Mouse (Mus musculus) CD4-positive helper T cell, adult 2 months (primary cell): ENCODE results near the gene Trim67.
"Not testable (repeated sequence)": the region's sequence is repeated elsewhere in the genome, so short reads cannot be mapped to it uniquely, and the experiment has no call there.

Experiments used
- DNase-seq: peaks from one replicate; pipeline ENCODE4 v3.0.0-alpha.2; 2012; ENCODE audit warnings: low read depth, missing footprints, low spot score

Gene Trim67

GRCm38 (mm10) chr8:124831531-124831930 is 38.6 kb downstream of the Trim67 start:
- no peak for DNase-seq

GRCm38 (mm10) chr8:124831941-124832340 is 39.0 kb downstream of the Trim67 start:
- DNase-seq, result no peak

GRCm38 (mm10) chr8:124833430-124834205 is 40.7 kb downstream of the Trim67 start:
- DNase-seq, result no peak

GRCm38 (mm10) chr8:124835848-124836247 is 43.0 kb downstream of the Trim67 start:
- no peak for DNase-seq

GRCm38 (mm10) chr8:124836273-124836672 is 43.4 kb downstream of the Trim67 start:
- DNase-seq, result no peak

- DNase-seq, result no peak
These were observed 44.0 kb downstream of the Trim67 start for GRCm38 (mm10) chr8:124836907-124837306.

GRCm38 (mm10) chr8:124837956-124838355 is 45.1 kb downstream of the Trim67 start:
- DNase-seq, result no peak

GRCm38 (mm10) chr8:124839371-124839770 is 46.5 kb downstream of the Trim67 start:
- no peak for DNase-seq

GRCm38 (mm10) chr8:124840900-124841299 is 48.0 kb downstream of the Trim67 start:
- no peak for DNase-seq

GRCm38 (mm10) chr8:124841775-124842174 is 48.9 kb downstream of the Trim67 start:
- DNase-seq, result no peak

GRCm38 (mm10) chr8:124842929-124843328 is 50.0 kb downstream of the Trim67 start:
- DNase-seq, result not testable (repeated sequence)

- no peak for DNase-seq
These were observed 52.2 kb downstream of the Trim67 start for GRCm38 (mm10) chr8:124845131-124845530.

GRCm38 (mm10) chr8:124845573-124845972 is 52.7 kb downstream of the Trim67 start:
- DNase-seq, result no peak

- DNase-seq, result no peak
These were observed 60.6 kb downstream of the Trim67 start for GRCm38 (mm10) chr8:124853511-124853910.

- peak; percentile 56 for DNase-seq
These were observed 66.6 kb downstream of the Trim67 start for GRCm38 (mm10) chr8:124859466-124859865.

GRCm38 (mm10) chr8:124860188-124860587 is 67.3 kb downstream of the Trim67 start:
- no peak for DNase-seq

GRCm38 (mm10) chr8:124862321-124863162 is 69.7 kb downstream of the Trim67 start, which contains the start of the genes Gnpat and 2810004N23Rik:
Gene Gnpat (plus strand): TSS chr8:124863033.
Gene 2810004N23Rik (minus strand): TSS chr8:124863120.
- peak; percentile 93 for DNase-seq

GRCm38 (mm10) chr8:124863163-124863677 is 70.3 kb downstream of the Trim67 start:
- no peak for DNase-seq

- DNase-seq, result peak; percentile 34
These were observed 70.8 kb downstream of the Trim67 start for GRCm38 (mm10) chr8:124863729-124864128.

- no peak for DNase-seq
These were observed 73.8 kb downstream of the Trim67 start for GRCm38 (mm10) chr8:124866669-124867068.

- DNase-seq, result no peak
These were observed 74.2 kb downstream of the Trim67 start for GRCm38 (mm10) chr8:124867126-124867525.

GRCm38 (mm10) chr8:124869708-124870107 is 76.8 kb downstream of the Trim67 start:
- no peak for DNase-seq
